ENCODE assay signal across 14 mouse cellular contexts in the genomic region with DNA sequence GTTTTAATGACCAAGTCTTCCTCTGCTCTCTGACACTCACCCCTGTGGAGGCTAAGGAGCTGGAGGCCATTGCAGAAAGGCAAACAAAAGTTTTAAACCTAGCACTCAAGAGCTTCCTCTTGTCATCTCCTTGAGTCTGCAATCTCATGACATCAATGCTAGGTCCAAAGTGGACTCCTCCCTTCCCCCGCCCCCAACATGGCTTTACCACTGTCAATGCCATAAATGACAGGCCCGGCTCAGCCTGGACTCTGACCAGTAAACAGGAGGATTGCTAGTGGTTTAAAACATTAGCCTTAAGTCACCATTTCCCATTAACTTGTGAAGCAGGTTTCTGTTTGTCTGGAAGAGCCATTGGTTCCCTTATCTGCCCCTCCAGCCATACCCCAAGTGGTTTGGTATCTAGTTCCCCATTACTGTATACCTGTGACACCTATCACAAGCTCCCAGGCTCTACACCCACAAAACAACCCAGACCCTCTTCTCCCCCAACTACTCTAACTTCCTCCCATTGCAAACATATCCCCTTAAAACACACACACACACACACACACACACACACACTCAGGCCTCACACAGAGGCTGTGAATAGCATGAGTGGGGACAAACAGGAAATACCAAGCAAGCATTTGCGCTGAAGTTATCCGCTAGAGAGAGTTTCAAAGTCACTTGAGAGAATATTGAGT. TPM values are rescaled to one million over a fixed set of nuclear protein-coding genes. Genes with fewer than 3 reads are reported as not detected.
DNase-seq lines count a peak whose midpoint lies in the region; ATAC-seq and TF ChIP-seq lines count a peak whose summit lies in the region.
"Had no signal": no experiment of that assay in that cellular context is flagged by ENCODE, and none has a peak within 500 bp of the region (broad histone marks: within the 10 kb centered on the region; RNA-seq: fewer than 3 reads in every experiment).

No protein-coding gene starts in this region.

- WGBS in limb, embryonic 12.5 days = 76% methylated on average over 4 of the region's 4 CpGs
- 87% methylated on average over 4 of the region's 4 CpGs for WGBS in limb, embryonic 10.5 days
- 16% methylated on average over 4 of the region's 4 CpGs for WGBS in liver, embryonic 15.5 days (ENCODE audit: insufficient replicate concordance)
- 44% methylated on average over 4 of the region's 4 CpGs for WGBS in small intestine, adult 2 months
- WGBS in hindbrain, embryonic 16.5 days = 84% methylated on average over 4 of the region's 4 CpGs

- H3K36me3 ChIP-seq in limb, embryonic 12.5 days = no peaks in the 10 kb centered on the region
- H3K36me3 ChIP-seq in limb, embryonic 10.5 days = no peaks in the 10 kb centered on the region
- H3K36me3 ChIP-seq in liver, embryonic 15.5 days (replicated peaks) = no peaks in the 10 kb centered on the region
- no peaks in the 10 kb centered on the region for H3K36me3 ChIP-seq in small intestine, adult 2 months (ENCODE audit: control insufficient read depth, insufficient read depth, low read length)
- H3K36me3 ChIP-seq in hindbrain, embryonic 16.5 days (ENCODE audit: control insufficient read depth, insufficient read depth, low read length) = no peaks in the 10 kb centered on the region
- H3K36me3 ChIP-seq: embryonic facial prominence, embryonic 15.5 days; hindbrain, embryonic 12.5 days had no signal

- TF ChIP-seq CTCF in small intestine, adult 2 months (IDR thresholded peaks at IDR 0.05; ENCODE audit: extremely low read depth, insufficient read length, insufficient replicate concordance, low read depth, low read length) = no peak

- peaks cover 15% of the 10 kb centered on the region for H3K4me1 ChIP-seq in limb, embryonic 12.5 days (replicated peaks)
- H3K4me1 ChIP-seq in limb, embryonic 10.5 days = peaks cover 18% of the 10 kb centered on the region
- peaks cover 46% of the 10 kb centered on the region for H3K4me1 ChIP-seq in liver, embryonic 15.5 days (replicated peaks)
- H3K4me1 ChIP-seq in small intestine, adult 2 months (ENCODE audit: control insufficient read depth, insufficient read depth, insufficient read length, low read length) = peaks cover 11% of the 10 kb centered on the region; the same call in 1 of the 2 replicates
- peaks cover 13% of the 10 kb centered on the region for H3K4me1 ChIP-seq in hindbrain, embryonic 16.5 days (ENCODE audit: control insufficient read depth, insufficient read depth, low read depth, low read length)

- H3K4me2 ChIP-seq in limb, embryonic 12.5 days = no peak overlapping the region
- H3K4me2 ChIP-seq in liver, embryonic 15.5 days = no peak overlapping the region
- no peak overlapping the region for H3K4me2 ChIP-seq in hindbrain, embryonic 16.5 days (ENCODE audit: low read length)
- H3K4me2 ChIP-seq: embryonic facial prominence, embryonic 15.5 days; hindbrain, embryonic 12.5 days had no signal

- no peaks in the 10 kb centered on the region for H3K27me3 ChIP-seq in limb, embryonic 12.5 days
- no peaks in the 10 kb centered on the region for H3K27me3 ChIP-seq in limb, embryonic 10.5 days (ENCODE audit: low read depth, poor library complexity, severe bottlenecking)
- no peaks in the 10 kb centered on the region for H3K27me3 ChIP-seq in liver, embryonic 15.5 days
- H3K27me3 ChIP-seq in small intestine, adult 2 months (ENCODE audit: control insufficient read depth, insufficient read depth, low read length) = no peaks in the 10 kb centered on the region
- no peaks in the 10 kb centered on the region; the same call in 1 of the 2 replicates for H3K27me3 ChIP-seq in hindbrain, embryonic 16.5 days (replicated peaks; ENCODE audit: control insufficient read depth, insufficient read depth, low read length)
- H3K27me3 ChIP-seq: embryonic facial prominence, embryonic 15.5 days; hindbrain, embryonic 12.5 days had no signal

- H3K9me3 ChIP-seq in limb, embryonic 12.5 days = no peaks in the 10 kb centered on the region
- H3K9me3 ChIP-seq in limb, embryonic 10.5 days (replicated peaks) = no peaks in the 10 kb centered on the region
- H3K9me3 ChIP-seq in liver, embryonic 15.5 days (replicated peaks) = no peaks in the 10 kb centered on the region
- H3K9me3 ChIP-seq in hindbrain, embryonic 16.5 days (ENCODE audit: control insufficient read depth, low read length) = no peaks in the 10 kb centered on the region
- H3K9me3 ChIP-seq: embryonic facial prominence, embryonic 15.5 days; hindbrain, embryonic 12.5 days had no signal

- DNase-seq in limb, embryonic 10.5 days (ENCODE audit: low spot score) = no peak
- no peak for DNase-seq in adrenal gland, postnatal 25 days
- DNase-seq in urinary bladder, postnatal 14 days (ENCODE audit: low spot score) = no peak
- DNase-seq: cerebellum, adult 11 months had no signal

- no peak overlapping the region for H3K27ac ChIP-seq in limb, embryonic 12.5 days
- no peak overlapping the region for H3K27ac ChIP-seq in limb, embryonic 10.5 days
- H3K27ac ChIP-seq in liver, embryonic 15.5 days (replicated peaks) = peak overlapping the region; percentile 46
- peak overlapping the region; percentile 59 for H3K27ac ChIP-seq in small intestine, adult 2 months (ENCODE audit: insufficient read depth, low read depth, low read length)
- no peak overlapping the region for H3K27ac ChIP-seq in hindbrain, embryonic 16.5 days (ENCODE audit: low read depth, low read length)
- H3K27ac ChIP-seq: embryonic facial prominence, embryonic 15.5 days; hindbrain, embryonic 12.5 days had no signal

- ATAC-seq in limb, embryonic 12.5 days (ENCODE audit: insufficient number of reproducible peaks, insufficient read depth, low FRiP score, low TSS enrichment, low read depth) = no peak
- ATAC-seq in hematopoietic stem cell, adult 5-6 weeks (replicated peaks in 1 of 2; ENCODE audit: insufficient read depth in 1 of 2, low FRiP score in 2 of 2, low TSS enrichment in 1 of 2, low read depth in 1 of 2, poor library complexity in 2 of 2, severe bottlenecking in 2 of 2) = peak; percentile 5 to 13; a peak in 1 of 4 replicates
- no peak for ATAC-seq in liver, embryonic 15.5 days (ENCODE audit: insufficient read depth)
- ATAC-seq in hindbrain, embryonic 16.5 days = no peak

- H3K4me3 ChIP-seq in limb, embryonic 12.5 days (replicated peaks) = no peak overlapping the region
- no peak overlapping the region for H3K4me3 ChIP-seq in limb, embryonic 10.5 days
- H3K4me3 ChIP-seq in liver, embryonic 15.5 days (replicated peaks) = no peak overlapping the region
- H3K4me3 ChIP-seq in small intestine, adult 2 months (ENCODE audit: low read depth, low read length) = no peak overlapping the region
- H3K4me3 ChIP-seq in hindbrain, embryonic 16.5 days (ENCODE audit: low read length) = no peak overlapping the region
- H3K4me3 ChIP-seq: embryonic facial prominence, embryonic 15.5 days; hindbrain, embryonic 12.5 days had no signal

- H3K9ac ChIP-seq in limb, embryonic 12.5 days (replicated peaks) = 0 out of 2 replicates have a peak overlapping the region, but pooled peaks have one; percentile 12
- H3K9ac ChIP-seq in liver, embryonic 15.5 days = no peak overlapping the region
- no peak overlapping the region for H3K9ac ChIP-seq in hindbrain, embryonic 16.5 days (ENCODE audit: low read depth, low read length)
- H3K9ac ChIP-seq: embryonic facial prominence, embryonic 15.5 days; hindbrain, embryonic 12.5 days had no signal

- no peak for TF ChIP-seq POLR2A in small intestine, adult 2 months (IDR thresholded peaks at IDR 0.05; ENCODE audit: low read depth, low read length)

RNA-seq across cellular contexts. Expression of a gene that starts 2.7 kb away (rescaled TPM):
- polyA plus RNA-seq in limb, embryonic 12.5 days (2016; fragmentation: Nextera tagmentation; extraction: Ambion mirVana) = not detected in 2 replicates
- polyA plus RNA-seq in limb, embryonic 10.5 days (2016; fragmentation: Nextera tagmentation; extraction: Ambion mirVana) = not detected in 2 replicates
- total RNA-seq in hematopoietic stem cell, adult 5-6 weeks (2017) = not detected in 2 replicates
- not detected in 2 replicates for polyA plus RNA-seq in liver, embryonic 15.5 days (2015; fragmentation: Nextera tagmentation; extraction: Ambion mirVana)
- polyA plus RNA-seq in small intestine, adult 2 months (2012; rRNA removed) = not detected in 2 replicates
- polyA plus RNA-seq in hindbrain, embryonic 16.5 days (2015; fragmentation: Nextera tagmentation; extraction: Ambion mirVana) = 0.16 TPM in 1 of 2 replicates, not detected in the other
- total RNA-seq in adrenal gland, postnatal 25 days (2021) = not detected in 2 replicates
- total RNA-seq: left cerebral cortex, adult 8-10 months; midbrain, postnatal 0 days had no signal
- polyA plus RNA-seq: frontal cortex, adult 2 months; hindbrain, embryonic 12.5 days; midbrain, postnatal 0 days had no signal

RNA-seq across cellular contexts. Expression of a gene that starts 3.6 kb away (rescaled TPM):
- polyA plus RNA-seq in limb, embryonic 12.5 days (2016; fragmentation: Nextera tagmentation; extraction: Ambion mirVana) = 20.7 and 22.5 TPM in 2 replicates
- 26.8 and 28.9 TPM in 2 replicates for polyA plus RNA-seq in limb, embryonic 10.5 days (2016; fragmentation: Nextera tagmentation; extraction: Ambion mirVana)
- 72.1 and 90.7 TPM in 2 replicates for total RNA-seq in hematopoietic stem cell, adult 5-6 weeks (2017)
- 8.0 and 8.6 TPM in 2 replicates for polyA plus RNA-seq in liver, embryonic 15.5 days (2015; fragmentation: Nextera tagmentation; extraction: Ambion mirVana)
- polyA plus RNA-seq in small intestine, adult 2 months (2012; rRNA removed) = 7.3 and 12.4 TPM in 2 replicates
- 5.5 and 7.1 TPM in 2 replicates for polyA plus RNA-seq in hindbrain, embryonic 16.5 days (2015; fragmentation: Nextera tagmentation; extraction: Ambion mirVana)
- 22.2 and 23.9 TPM in 2 replicates for total RNA-seq in adrenal gland, postnatal 25 days (2021)

RNA-seq across cellular contexts. Expression of a gene that starts 5.9 kb away (rescaled TPM):
- not detected in 2 replicates for polyA plus RNA-seq in limb, embryonic 12.5 days (2016; fragmentation: Nextera tagmentation; extraction: Ambion mirVana)
- polyA plus RNA-seq in limb, embryonic 10.5 days (2016; fragmentation: Nextera tagmentation; extraction: Ambion mirVana) = 2.3 TPM in 1 of 2 replicates, not detected in the other
- not detected in 2 replicates for total RNA-seq in hematopoietic stem cell, adult 5-6 weeks (2017)
- polyA plus RNA-seq in liver, embryonic 15.5 days (2015; fragmentation: Nextera tagmentation; extraction: Ambion mirVana) = not detected in 2 replicates
- not detected in 2 replicates for polyA plus RNA-seq in small intestine, adult 2 months (2012; rRNA removed)
- polyA plus RNA-seq in hindbrain, embryonic 16.5 days (2015; fragmentation: Nextera tagmentation; extraction: Ambion mirVana) = not detected in 2 replicates
- total RNA-seq in adrenal gland, postnatal 25 days (2021) = not detected in 2 replicates
- total RNA-seq: left cerebral cortex, adult 8-10 months; midbrain, postnatal 0 days had no signal
- polyA plus RNA-seq: embryonic facial prominence, embryonic 15.5 days; frontal cortex, adult 2 months; hindbrain, embryonic 12.5 days; midbrain, postnatal 0 days had no signal

RNA-seq across cellular contexts. Expression of a gene that starts 22.6 kb away (rescaled TPM):
- polyA plus RNA-seq in limb, embryonic 12.5 days (2016; fragmentation: Nextera tagmentation; extraction: Ambion mirVana) = 74.7 and 86.0 TPM in 2 replicates
- 78.7 and 79.1 TPM in 2 replicates for polyA plus RNA-seq in limb, embryonic 10.5 days (2016; fragmentation: Nextera tagmentation; extraction: Ambion mirVana)
- 65.7 and 67.2 TPM in 2 replicates for total RNA-seq in hematopoietic stem cell, adult 5-6 weeks (2017)
- polyA plus RNA-seq in liver, embryonic 15.5 days (2015; fragmentation: Nextera tagmentation; extraction: Ambion mirVana) = 18.0 and 18.5 TPM in 2 replicates
- polyA plus RNA-seq in small intestine, adult 2 months (2012; rRNA removed) = 5.1 and 9.1 TPM in 2 replicates
- polyA plus RNA-seq in hindbrain, embryonic 16.5 days (2015; fragmentation: Nextera tagmentation; extraction: Ambion mirVana) = 43.8 and 57.2 TPM in 2 replicates
- 39.4 and 40.8 TPM in 2 replicates for total RNA-seq in adrenal gland, postnatal 25 days (2021)

RNA-seq across cellular contexts. Expression of a gene that starts 22.8 kb away (rescaled TPM):
- 9.5 and 9.7 TPM in 2 replicates for polyA plus RNA-seq in limb, embryonic 12.5 days (2016; fragmentation: Nextera tagmentation; extraction: Ambion mirVana)
- polyA plus RNA-seq in limb, embryonic 10.5 days (2016; fragmentation: Nextera tagmentation; extraction: Ambion mirVana) = 11.5 and 11.6 TPM in 2 replicates
- 6.1 and 7.1 TPM in 2 replicates for total RNA-seq in hematopoietic stem cell, adult 5-6 weeks (2017)
- 2.6 and 2.7 TPM in 2 replicates for polyA plus RNA-seq in liver, embryonic 15.5 days (2015; fragmentation: Nextera tagmentation; extraction: Ambion mirVana)
- polyA plus RNA-seq in small intestine, adult 2 months (2012; rRNA removed) = 0.65 and 2.1 TPM in 2 replicates
- 5.1 and 5.9 TPM in 2 replicates for polyA plus RNA-seq in hindbrain, embryonic 16.5 days (2015; fragmentation: Nextera tagmentation; extraction: Ambion mirVana)
- total RNA-seq in adrenal gland, postnatal 25 days (2021) = 3.4 and 4.5 TPM in 2 replicates

Comparison
In these comparisons a context has a peak if more than half of its experiments do, and no peak if none do; other contexts are left out.
1. ATAC-seq: peak in hematopoietic stem cell, adult 5-6 weeks (2 of 2); none in limb, embryonic 12.5 days (single experiment), liver, embryonic 15.5 days (single experiment) and hindbrain, embryonic 16.5 days (single experiment).
2. H3K27ac ChIP-seq: peak in liver, embryonic 15.5 days (single experiment) and small intestine, adult 2 months (single experiment); none in limb, embryonic 12.5 days (single experiment), limb, embryonic 10.5 days (single experiment) and hindbrain, embryonic 16.5 days (single experiment).